Mouse (Mus musculus): Measurements from ENCODE around the gene Sf3a2.

GRCm38 (mm10) chr10:80785963-80786362, 12.0 kb upstream of the Sf3a2 start:
- TF ChIP-seq POLR2A (IDR thresholded peaks at IDR 0.05; ENCODE audit: extremely low read depth, insufficient read depth, low read length) (no peak), CTCF (IDR thresholded peaks at IDR 0.05; ENCODE audit: low read depth, low read length) (no peak)
